Mouse (Mus musculus) kidney, adult 9 months (tissue): ENCODE results near the gene Gabra1.

Experiments
- DNase-seq: peaks from one replicate; pipeline ENCODE4 v3.0.0; 2022

The Gabra1 gene

DNA sequence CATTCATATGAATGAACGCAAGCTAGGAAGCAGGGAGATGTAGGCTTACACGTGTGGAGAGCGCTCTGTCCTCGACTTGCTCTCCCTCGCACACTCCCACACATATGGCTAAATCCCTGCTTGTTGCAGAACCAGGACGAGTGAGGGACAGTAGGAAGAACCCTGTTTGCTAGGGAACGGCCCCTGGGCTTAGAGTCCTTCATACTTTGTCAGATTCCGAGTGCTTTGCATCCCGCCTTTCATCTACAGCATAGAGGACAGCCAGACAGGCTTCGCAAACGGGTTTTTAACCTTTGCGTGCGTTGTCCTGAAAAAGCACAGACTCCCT is at the start of gene Gabra1:
Gene Gabra1, minus strand, starts transcription at position 106 of the 328 bp plus-strand sequence.
- no peak for DNase-seq

DNA sequence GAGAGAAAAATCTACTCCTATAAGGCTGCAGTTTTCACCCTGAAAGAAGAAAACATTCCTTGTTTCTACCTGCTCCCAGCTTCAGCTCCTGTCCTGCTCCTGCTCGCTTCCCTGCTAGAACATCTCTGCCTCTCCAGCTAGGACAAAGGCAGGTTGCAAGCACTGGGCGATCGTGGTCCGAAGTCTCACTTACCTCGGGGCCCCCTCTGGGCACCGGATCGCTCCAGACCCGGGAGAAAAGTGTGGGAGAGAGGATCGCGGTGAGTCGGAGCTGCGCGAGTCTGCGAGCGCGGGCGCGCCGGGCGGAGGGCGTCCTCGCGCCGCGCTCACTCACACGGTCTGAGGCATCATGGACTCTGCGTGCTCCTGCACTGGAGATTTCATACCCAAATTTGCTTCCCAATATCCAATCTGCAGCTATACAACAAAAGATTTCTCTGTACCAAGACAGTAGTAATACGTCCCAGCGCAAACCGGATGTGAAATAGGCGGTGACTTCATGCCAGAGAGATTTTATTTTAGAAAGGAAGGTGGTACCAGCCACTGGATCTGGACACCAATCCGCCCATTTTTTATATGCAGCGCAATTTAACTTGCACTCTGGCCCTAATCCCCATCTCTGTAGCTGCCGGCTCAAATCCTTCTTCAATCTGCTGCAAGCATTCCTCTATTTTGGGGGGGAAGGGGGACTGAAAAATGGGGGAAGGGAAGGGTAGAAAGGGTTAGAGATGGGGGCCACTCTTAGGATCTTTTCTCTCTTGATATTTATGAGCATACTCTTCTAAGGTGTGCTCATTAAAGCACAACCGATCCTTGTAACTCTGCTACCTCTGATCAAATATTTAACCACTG is 531 bp downstream of the Gabra1 start:
- no peak for DNase-seq

DNA sequence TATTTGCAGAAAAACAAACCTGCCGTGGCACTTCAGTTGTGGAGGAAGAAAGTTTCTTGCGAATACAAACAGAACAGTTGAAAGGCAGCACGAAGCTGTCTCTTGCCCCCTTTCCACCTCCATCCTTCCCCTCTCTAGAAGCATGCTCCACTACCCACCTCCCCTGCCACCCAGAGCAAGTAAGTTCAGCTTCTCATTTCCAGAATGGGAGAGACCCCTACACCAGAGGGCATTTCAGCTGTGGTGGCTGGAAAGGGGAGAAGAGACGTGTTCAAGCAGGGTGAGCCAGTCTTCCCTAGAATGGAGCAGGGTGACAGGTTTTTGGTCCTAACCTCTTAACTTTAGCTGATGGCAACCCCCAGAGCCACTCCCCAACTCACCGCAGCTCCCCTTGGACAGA is 1.3 kb downstream of the Gabra1 start:
- no peak for DNase-seq

GRCm38 (mm10) chr11:42179535-42179934 is 3.2 kb downstream of the Gabra1 start:
- no peak for DNase-seq

- no peak for DNase-seq
Observed at GRCm38 (mm10) chr11:42178296-42178695, 4.4 kb downstream of the Gabra1 start.

- DNase-seq: no peak
Observed at GRCm38 (mm10) chr11:42151396-42151795, 31.3 kb downstream of the Gabra1 start.

GRCm38 (mm10) chr11:42116931-42117330 is 65.8 kb downstream of the Gabra1 start:
- DNase-seq: no peak

DNA sequence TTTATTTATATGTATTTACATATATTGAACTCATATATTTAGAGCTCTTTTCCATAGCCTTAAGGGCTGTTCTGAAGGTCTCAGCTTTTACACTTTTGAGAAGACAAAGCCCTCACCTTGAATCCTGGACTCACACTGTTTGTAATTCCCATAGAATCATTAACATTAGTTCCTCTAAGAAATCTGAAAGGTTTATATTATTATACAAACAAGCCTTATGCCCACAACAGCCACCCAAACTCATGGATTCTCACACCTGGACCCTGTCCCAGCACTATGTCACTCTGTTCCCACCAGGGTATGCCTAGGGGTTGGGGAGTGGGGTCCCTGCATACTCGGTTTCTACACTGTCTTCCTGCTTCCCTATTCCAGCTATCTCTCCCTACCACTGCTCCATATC is 72.7 kb downstream of the Gabra1 start:
- no peak for DNase-seq

DNA sequence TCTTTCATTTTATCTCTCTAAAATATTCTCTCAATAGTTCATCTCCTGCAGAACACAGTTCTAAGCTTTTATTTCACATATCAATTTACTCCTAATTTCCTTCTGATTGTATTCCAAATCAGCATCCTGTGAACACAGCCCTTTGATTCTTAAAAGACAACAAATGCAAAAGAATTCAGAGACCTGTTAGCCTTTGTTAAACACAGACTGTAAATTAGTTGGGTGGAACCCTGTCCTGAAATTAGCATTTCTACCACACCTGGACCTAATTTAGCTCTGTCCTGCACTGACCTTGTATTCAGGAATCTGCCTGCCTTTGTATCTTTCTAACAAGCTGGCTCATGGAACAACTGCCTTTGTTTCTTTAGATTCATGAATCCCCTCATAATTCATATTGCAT is 73.1 kb downstream of the Gabra1 start:
- DNase-seq: no peak

GRCm38 (mm10) chr11:42095556-42095955 is 87.2 kb downstream of the Gabra1 start:
- no peak for DNase-seq
